Mouse (Mus musculus): ENCODE results near the gene Mmel1. TPM values are rescaled to one million over a fixed set of nuclear protein-coding genes. Genes with fewer than 3 reads are reported as not detected.

Gene Mmel1
- polyA plus RNA-seq, 1 experiment from 2014 or later, result 0.22 TPM

DNA sequence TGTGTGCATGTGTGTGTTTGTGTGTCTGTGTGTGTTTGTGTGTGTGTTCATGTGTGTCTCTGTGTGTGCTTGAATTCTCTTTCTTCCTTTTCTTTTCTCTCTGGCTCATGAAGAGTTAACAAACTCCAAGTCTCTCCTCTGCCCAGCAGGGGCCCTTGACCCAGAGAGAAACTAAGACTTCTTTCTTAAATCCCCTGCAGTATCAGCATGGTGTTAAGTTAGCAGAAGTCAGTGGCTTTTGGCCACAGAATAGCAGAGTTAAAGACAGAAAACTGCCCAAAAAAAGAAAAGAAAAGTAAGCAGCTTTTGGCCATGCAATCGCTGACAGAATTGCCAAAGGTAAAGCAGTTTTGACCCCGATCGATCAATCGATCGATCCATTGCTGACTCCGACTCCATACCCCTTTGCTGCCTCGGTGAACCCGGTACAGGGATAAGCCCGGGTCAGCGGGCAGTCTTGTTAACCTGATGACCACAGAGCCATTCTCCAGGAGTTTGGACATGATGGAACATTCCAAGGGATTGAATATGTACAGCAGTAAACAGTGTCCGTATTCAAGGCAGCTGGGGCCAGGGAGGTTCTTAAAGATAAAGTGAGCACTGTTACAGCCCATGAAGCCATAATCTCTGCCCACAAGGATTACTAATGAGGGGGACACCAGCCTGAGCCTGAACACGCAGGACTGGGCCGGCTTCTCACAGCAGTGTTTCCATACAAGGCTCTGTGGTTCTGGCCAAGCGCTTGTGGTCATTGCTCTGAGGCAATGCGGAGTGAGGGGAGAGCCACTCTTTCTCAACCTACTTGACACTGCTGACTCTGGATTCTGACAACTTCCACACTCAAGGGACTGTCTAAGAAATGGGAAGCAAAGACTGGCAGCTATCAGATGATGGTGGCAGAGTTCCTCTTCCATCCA lies 41.5 kb downstream of the Mmel1 start:
- Histone ChIP-seq H3K4me2 (replicated peaks; ENCODE audit: low read depth) (peak overlapping the region; percentile 21; the same call in 1 of the 2 replicates), H3K4me3 (ENCODE audit: low read depth, low read length) (no peak overlapping the region), H3K27ac (ENCODE audit: low read depth, low read length) (peak overlapping the region; percentile 57; the same call in 1 of the 2 replicates), H3K27me3 (replicated peaks; ENCODE audit: control insufficient read depth, insufficient read depth, low read length) (no peaks in the 10 kb centered on the region), H3K9ac (ENCODE audit: low read depth, low read length) (no peak overlapping the region), H3K4me1 (replicated peaks; ENCODE audit: control insufficient read depth, insufficient read depth, low read length) (peaks cover 40% of the 10 kb centered on the region), H3K9me3 (ENCODE audit: control insufficient read depth) (no peaks in the 10 kb centered on the region), H3K36me3 (ENCODE audit: control insufficient read depth, insufficient read depth) (no peaks in the 10 kb centered on the region)
- TF ChIP-seq CTCF (IDR thresholded peaks at IDR 0.05; ENCODE audit: low read depth), result no peak
- 21% methylated on average over 15 of the region's 15 CpGs for WGBS
- no peak for ATAC-seq

DNA sequence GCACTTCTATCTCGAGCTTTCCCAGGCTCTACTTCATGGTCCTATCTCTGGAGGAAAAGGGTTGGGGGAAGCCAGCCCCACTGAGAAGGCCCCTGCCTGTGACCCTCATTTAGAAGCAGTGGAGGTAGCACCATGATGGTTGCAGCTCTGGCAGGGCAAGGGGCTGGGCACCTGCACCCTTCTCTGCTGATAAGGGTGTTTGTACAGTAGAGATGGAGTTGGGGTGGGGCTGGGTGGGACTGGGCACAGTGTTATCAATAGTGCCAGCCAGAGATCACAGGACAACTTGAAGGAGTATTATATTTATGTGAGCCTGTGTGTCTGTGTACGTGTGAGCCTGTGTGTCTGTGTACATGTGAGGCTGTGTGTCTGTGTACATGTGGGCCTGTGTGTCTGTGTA lies 42.3 kb downstream of the Mmel1 start:
- no peaks in the 10 kb centered on the region for H3K9me3 ChIP-seq (ENCODE audit: control insufficient read depth)
- H3K27ac ChIP-seq (ENCODE audit: low read depth, low read length), result no peak overlapping the region
- H3K4me3 ChIP-seq (ENCODE audit: low read depth, low read length), result no peak overlapping the region
- peaks cover 41% of the 10 kb centered on the region for H3K4me1 ChIP-seq (replicated peaks; ENCODE audit: control insufficient read depth, insufficient read depth, low read length)
- TF ChIP-seq CTCF (IDR thresholded peaks at IDR 0.05; ENCODE audit: low read depth), result no peak
- no peaks in the 10 kb centered on the region; the same call in 1 of the 2 replicates for H3K36me3 ChIP-seq (ENCODE audit: control insufficient read depth, insufficient read depth)
- H3K27me3 ChIP-seq (replicated peaks; ENCODE audit: control insufficient read depth, insufficient read depth, low read length), result no peaks in the 10 kb centered on the region
- H3K9ac ChIP-seq (ENCODE audit: low read depth, low read length), result no peak overlapping the region
- 0 out of 2 replicates have a peak overlapping the region, but pooled peaks have one; percentile 13 for H3K4me2 ChIP-seq (replicated peaks; ENCODE audit: low read depth)
- ATAC-seq, result no peak
- WGBS, result 26% methylated on average over 2 of the region's 2 CpGs

DNA sequence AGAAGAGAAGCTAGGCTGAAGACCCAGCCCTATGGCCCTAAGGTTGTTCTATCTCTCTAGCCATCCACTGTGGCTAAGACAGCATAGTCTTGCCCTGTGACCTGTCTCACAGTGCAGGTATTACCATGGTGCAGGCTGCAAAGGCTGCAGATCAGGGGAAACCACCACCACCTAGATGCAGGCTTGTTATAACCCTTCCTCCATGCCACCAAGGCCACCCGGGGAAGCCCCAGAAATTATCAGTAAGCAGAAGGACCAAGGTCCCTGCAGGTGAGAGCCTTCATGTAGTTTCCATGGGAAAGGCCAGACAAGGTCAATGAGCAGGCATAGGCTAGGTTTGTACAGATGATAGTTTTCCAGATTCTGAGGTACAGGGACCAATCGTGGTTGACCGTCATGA lies 44.5 kb downstream of the Mmel1 start:
- no peaks in the 10 kb centered on the region for H3K27me3 ChIP-seq (replicated peaks; ENCODE audit: control insufficient read depth, insufficient read depth, low read length)

GRCm38 (mm10) chr4:154914252-154914651 lies 44.9 kb downstream of the Mmel1 start:
- no peak for ATAC-seq
- 91% methylated on average over 4 of the region's 4 CpGs for WGBS
- H3K4me2 ChIP-seq (replicated peaks; ENCODE audit: low read depth), result peak overlapping the region; percentile 24; the same call in 1 of the 2 replicates
- H3K9me3 ChIP-seq (ENCODE audit: control insufficient read depth), result 0 out of 2 replicates have a peak, but pooled peaks cover 3% of the 10 kb centered on the region
- H3K4me1 ChIP-seq (replicated peaks; ENCODE audit: control insufficient read depth, insufficient read depth, low read length), result peaks cover 36% of the 10 kb centered on the region
- no peak overlapping the region for H3K4me3 ChIP-seq (ENCODE audit: low read depth, low read length)
- no peak for TF ChIP-seq CTCF (IDR thresholded peaks at IDR 0.05; ENCODE audit: low read depth)
- peak overlapping the region; percentile 50; the same call in 1 of the 2 replicates for H3K27ac ChIP-seq (ENCODE audit: low read depth, low read length)
- peaks cover 5% of the 10 kb centered on the region for H3K36me3 ChIP-seq (ENCODE audit: control insufficient read depth, insufficient read depth)
- no peak overlapping the region for H3K9ac ChIP-seq (ENCODE audit: low read depth, low read length)
- H3K27me3 ChIP-seq (replicated peaks; ENCODE audit: control insufficient read depth, insufficient read depth, low read length), result no peaks in the 10 kb centered on the region

More for the DNA sequence above, 44.5 kb downstream of the Mmel1 start:
- TF ChIP-seq CTCF (IDR thresholded peaks at IDR 0.05; ENCODE audit: low read depth), result no peak
- no peak overlapping the region for H3K4me2 ChIP-seq (replicated peaks; ENCODE audit: low read depth)
- H3K9me3 ChIP-seq (ENCODE audit: control insufficient read depth), result 0 out of 2 replicates have a peak, but pooled peaks cover 3% of the 10 kb centered on the region
- 77% methylated on average over 3 of the region's 3 CpGs for WGBS
- peaks cover 36% of the 10 kb centered on the region for H3K4me1 ChIP-seq (replicated peaks; ENCODE audit: control insufficient read depth, insufficient read depth, low read length)
- no peak for ATAC-seq
- H3K4me3 ChIP-seq (ENCODE audit: low read depth, low read length), result no peak overlapping the region
- H3K36me3 ChIP-seq (ENCODE audit: control insufficient read depth, insufficient read depth), result peaks cover 5% of the 10 kb centered on the region
- H3K9ac ChIP-seq (ENCODE audit: low read depth, low read length), result no peak overlapping the region
- H3K27ac ChIP-seq (ENCODE audit: low read depth, low read length), result 0 out of 2 replicates have a peak overlapping the region, but pooled peaks have one; percentile 50

- Histone ChIP-seq H3K4me1 (replicated peaks; ENCODE audit: control insufficient read depth, insufficient read depth, low read length) (peaks cover 36% of the 10 kb centered on the region), H3K4me2 (replicated peaks; ENCODE audit: low read depth) (no peak overlapping the region; the same call in 1 of the 2 replicates), H3K4me3 (ENCODE audit: low read depth, low read length) (no peak overlapping the region), H3K27me3 (replicated peaks; ENCODE audit: control insufficient read depth, insufficient read depth, low read length) (no peaks in the 10 kb centered on the region), H3K27ac (ENCODE audit: low read depth, low read length) (peak overlapping the region; percentile 60), H3K9ac (ENCODE audit: low read depth, low read length) (no peak overlapping the region), H3K36me3 (ENCODE audit: control insufficient read depth, insufficient read depth) (peaks cover 5% of the 10 kb centered on the region), H3K9me3 (ENCODE audit: control insufficient read depth) (0 out of 2 replicates have a peak, but pooled peaks cover 3% of the 10 kb centered on the region)
- WGBS, result 35% methylated on average over 3 of the region's 3 CpGs
- no peak for TF ChIP-seq CTCF (IDR thresholded peaks at IDR 0.05; ENCODE audit: low read depth)
- ATAC-seq, result peak; percentile 95
Measured at GRCm38 (mm10) chr4:154914707-154915106, 45.3 kb downstream of the Mmel1 start.

DNA sequence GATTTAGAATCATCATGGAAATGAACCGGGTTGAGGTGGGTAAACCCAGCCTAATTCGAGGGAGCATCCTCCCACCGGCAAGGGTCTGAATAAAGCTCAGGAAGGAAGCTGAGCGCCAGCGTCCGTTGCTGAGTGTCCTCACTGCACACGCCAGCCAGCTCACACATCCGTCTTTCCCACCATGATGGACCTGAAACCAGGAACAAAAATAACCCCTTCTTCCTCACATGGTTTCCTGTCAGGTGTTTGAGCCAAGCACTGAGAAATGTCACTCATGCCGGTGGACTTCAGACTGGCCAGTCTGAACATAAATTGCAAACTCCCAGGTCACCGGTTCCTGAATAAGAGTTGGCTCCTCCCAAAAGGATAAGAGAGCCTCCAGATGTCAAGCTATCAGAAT lies 45.9 kb downstream of the Mmel1 start:
- Histone ChIP-seq H3K4me3 (ENCODE audit: low read depth, low read length) (no peak overlapping the region), H3K27ac (ENCODE audit: low read depth, low read length) (peak overlapping the region; percentile 60), H3K9ac (ENCODE audit: low read depth, low read length) (no peak overlapping the region), H3K27me3 (replicated peaks; ENCODE audit: control insufficient read depth, insufficient read depth, low read length) (no peaks in the 10 kb centered on the region), H3K4me2 (replicated peaks; ENCODE audit: low read depth) (peak overlapping the region; percentile 17), H3K9me3 (ENCODE audit: control insufficient read depth) (0 out of 2 replicates have a peak, but pooled peaks cover 3% of the 10 kb centered on the region), H3K4me1 (replicated peaks; ENCODE audit: control insufficient read depth, insufficient read depth, low read length) (peaks cover 33% of the 10 kb centered on the region), H3K36me3 (ENCODE audit: control insufficient read depth, insufficient read depth) (peaks cover 5% of the 10 kb centered on the region)
- WGBS, result 60% methylated on average over 10 of the region's 10 CpGs
- TF ChIP-seq CTCF (IDR thresholded peaks at IDR 0.05; ENCODE audit: low read depth), result no peak
- peak; percentile 21 for ATAC-seq

All from intestine, postnatal 0 days (tissue).